Mouse (Mus musculus) CD8-positive naive resting alpha-beta T cell, adult 2 months (primary cell): Measurements from ENCODE around the gene 1700007K13Rik.

Source experiments
- DNase-seq, 2 experiments: peaks; one replicate each; pipeline ENCODE4 v3.0.0; 2022; ENCODE audit warnings: low read depth in 2 of 2, low spot score in 2 of 2

1700007K13Rik gene

DNA sequence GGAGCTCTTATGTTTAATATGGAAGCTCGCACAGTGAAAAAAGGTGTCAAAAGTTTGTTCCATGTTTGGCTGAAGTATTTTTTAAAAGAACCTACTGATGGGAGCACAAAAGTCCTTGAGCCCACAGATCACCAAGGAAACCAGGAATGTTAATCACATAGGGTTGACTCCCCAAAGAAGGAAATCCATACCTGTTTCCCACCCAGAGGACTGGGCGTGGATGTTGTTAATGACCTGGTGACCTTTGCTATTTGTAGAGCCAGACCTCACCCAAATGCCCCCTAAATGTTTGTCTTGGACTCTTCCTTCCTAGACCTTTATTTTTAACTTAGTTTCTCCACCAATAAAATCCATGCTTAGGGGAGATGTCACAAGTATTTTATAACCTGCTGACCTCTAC is 4.5 kb upstream of the 1700007K13Rik start:
- no peak for DNase-seq

- DNase-seq: no peak
Observed at GRCm38 (mm10) chr2:28469461-28469860, 3.3 kb upstream of the 1700007K13Rik start.

DNA sequence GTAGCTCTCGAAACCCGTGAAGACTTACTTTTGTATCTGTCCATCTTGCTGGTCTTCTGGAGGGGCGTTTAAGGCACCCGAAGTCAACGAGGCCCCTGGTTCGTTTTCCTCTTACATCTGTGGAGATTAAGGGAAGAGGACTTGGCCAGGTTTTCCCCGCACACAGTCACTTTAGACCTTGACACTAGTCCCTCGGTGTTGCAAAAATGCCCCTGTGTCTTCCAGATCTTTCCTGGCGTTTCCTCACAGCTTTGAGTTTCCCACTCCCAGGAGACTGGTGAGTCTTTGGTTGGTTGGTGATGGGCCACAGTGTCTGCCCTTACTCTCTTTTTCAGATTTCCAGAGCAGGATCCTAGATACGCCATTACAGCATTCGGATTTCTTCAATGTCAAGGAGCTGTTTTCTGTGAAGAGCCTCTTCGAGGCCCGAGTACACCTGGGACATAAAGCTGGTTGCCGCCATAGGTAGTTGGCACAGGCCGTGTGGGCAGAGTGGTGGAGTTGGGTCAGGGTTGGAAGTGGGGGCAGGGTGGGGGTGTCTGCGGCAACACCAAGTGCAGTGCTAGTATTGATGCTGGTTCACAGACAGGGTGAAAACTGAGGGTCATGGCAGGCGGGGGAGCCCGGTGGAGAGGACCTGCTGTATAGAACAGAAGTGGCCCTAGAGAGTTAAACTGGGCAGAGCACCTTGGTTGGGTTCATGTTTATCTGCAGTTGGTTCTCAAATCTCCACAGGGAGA is 2.5 kb upstream of the 1700007K13Rik start:
- no peak for DNase-seq

GRCm38 (mm10) chr2:28467860-28468485 is 1.8 kb upstream of the 1700007K13Rik start, which contains the start of gene Mrps2:
TSS of gene Mrps2 (plus strand) at chr2:28468066.
- peak; percentile 72 to 78 for DNase-seq

DNA sequence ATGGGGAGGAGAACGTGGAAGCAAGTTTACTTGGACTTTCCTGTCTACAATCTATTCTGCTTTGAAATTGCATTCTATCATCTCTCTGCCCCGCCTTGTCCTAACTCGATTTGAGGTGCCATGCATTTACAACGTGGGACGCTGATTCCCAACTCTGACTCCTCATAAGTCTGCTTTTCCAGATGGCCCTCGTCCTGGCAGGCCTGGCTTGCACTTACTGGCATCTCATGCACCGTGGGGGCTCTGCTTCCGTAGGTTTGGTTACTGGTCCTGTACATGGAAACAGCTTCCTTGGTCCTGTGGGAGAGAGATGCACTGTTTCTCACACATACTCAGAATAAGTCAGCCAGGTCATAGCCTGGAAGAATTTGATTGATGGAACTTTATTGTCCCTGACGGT is 1.2 kb downstream of the 1700007K13Rik start:
- DNase-seq: no peak

- peak; percentile 63 to 70 for DNase-seq
Observed at GRCm38 (mm10) chr2:28463919-28464318, 2.2 kb downstream of the 1700007K13Rik start.

GRCm38 (mm10) chr2:28456616-28457015 is 9.5 kb downstream of the 1700007K13Rik start:
- no peak for DNase-seq

GRCm38 (mm10) chr2:28453539-28453938 is 12.6 kb downstream of the 1700007K13Rik start:
- no peak for DNase-seq

GRCm38 (mm10) chr2:28451663-28452062 is 14.5 kb downstream of the 1700007K13Rik start:
- DNase-seq: no peak

DNA sequence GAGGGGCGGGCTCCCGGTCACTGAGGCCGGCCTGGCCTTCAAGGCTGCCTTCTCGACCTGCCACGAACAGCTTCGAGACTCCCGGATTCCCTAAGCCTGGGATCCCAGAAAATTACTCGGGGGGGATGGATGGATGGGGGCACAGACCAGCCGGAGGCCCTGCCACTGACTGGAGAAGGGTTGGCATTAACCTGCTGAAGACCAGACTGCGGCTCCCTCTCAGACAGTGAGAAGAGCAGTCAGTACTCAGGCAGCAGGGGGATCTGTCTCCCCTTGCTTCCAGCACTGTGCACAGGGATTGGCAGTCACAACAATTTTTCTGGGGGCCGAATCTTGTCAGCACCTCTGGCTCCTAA is 18.8 kb downstream of the 1700007K13Rik start:
- DNase-seq: no peak

DNA sequence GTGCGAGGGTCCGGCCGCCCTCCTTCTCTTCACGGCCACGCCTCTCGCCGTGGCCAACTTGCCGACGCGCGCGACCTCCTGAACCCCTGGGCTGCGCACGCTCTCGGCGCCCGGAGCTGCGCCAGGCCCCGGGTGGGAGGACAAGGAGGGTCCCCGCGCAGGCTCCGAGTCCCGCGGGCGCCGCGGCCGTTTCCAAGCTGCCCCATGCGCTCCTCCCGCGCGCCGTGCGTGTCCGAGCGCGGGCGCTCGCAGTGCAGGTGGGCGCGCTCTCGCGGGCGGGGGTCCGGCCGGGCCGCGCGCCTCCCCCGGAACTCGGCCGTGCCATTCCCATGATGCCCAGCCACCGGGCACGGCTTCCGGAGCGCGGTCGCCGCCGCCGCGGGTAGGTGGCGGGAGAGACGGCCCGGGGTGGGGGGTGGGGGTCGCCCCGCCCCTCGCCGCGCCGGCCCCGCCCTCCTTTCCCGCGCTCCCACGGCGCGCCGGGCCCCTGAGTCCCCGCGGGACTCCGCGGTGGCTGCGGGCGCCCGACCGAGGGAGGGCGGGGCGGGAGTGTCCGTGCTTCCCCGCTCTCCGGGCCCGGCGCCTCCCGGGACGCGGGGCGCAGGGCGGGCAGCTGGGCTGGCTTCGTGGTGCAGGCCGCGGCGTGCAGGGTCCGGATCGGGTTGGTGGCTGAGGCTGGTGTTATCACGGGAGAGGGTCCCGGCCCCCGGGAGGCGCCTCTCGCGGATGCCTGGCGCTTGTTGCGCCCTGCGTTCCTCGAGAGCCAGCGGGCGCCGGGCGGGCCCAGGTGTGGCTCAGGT is 19.4 kb downstream of the 1700007K13Rik start, which contains the start of gene Ppp1r26:
Gene Ppp1r26 (plus strand): TSS at position 286 of the 800 bp plus-strand sequence.
- DNase-seq: no peak

DNA sequence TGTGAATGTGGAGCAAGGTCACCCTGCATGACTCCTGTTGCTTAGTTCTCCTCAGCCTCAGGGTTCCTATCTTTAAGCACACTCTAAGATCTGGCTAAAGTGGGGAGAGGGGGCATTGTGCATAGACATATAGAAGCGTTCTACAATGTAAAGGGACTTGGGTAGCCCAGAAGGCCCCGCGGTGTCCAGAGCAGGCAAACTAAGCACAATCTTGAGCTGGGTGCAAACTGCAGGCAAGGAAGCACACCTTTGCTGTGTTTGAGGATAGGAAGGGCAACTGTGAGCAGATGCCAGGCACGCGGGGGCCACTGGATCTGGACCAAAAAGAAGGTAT is 20.0 kb downstream of the 1700007K13Rik start:
- no peak for DNase-seq

DNA sequence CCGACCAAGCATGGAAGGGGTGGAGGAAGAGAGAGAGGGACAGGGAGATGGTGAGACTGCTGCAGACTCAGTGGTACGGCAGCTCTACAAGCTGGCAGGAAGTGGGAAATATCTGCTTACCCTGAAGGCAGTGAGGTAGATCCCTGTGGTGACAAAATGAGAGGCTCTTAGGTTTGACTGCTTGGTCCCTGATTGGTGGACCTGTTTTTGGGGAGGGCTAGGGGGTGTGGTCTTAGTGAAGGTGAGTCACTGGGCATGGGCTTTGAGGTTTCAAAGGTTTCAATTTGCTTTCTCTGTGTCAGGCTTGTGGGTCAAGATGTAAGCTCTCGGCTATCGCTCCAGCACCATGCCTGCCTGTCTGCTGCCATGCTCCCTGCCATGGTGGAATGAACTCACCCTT is 21.1 kb downstream of the 1700007K13Rik start:
- no peak for DNase-seq

DNA sequence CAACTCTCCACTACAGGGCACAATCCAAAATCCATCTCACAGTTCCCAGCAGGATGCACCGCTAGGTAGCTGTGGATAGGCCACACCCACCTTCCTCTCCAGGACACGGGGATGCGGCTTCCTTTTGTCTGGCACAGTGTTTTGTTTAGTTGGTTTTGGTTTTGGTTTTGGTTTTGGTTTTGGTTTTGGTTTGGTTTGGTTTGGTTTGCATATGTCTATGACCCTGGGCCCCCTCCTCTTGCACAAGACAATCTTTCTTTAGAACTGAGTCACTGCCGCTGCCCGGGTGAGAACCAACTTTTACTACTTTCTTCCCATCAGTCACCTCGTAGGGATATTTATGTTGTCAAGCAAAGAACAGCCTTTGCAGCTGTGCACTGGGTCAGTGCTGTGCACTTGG is 25.3 kb downstream of the 1700007K13Rik start:
- no peak for DNase-seq

DNA sequence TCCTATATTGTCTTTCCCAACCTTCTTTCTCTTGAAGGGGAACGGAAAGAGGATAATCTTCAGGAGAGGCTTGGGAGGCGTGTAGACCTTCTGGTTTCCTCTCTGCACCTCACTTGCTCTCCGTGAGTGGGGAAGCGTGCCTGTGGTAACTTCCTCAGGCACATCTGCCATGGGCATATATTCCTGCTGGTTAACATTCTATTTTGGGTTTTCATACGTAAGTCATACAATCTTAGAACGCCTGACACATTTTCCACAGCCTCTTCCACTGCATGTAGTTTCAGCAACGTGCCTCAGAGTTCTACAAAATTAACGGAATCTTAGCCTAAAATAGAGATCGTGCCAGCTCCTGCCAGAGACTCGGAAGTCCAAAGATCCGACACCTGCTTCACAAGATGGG is 30.7 kb downstream of the 1700007K13Rik start:
- no peak for DNase-seq

DNA sequence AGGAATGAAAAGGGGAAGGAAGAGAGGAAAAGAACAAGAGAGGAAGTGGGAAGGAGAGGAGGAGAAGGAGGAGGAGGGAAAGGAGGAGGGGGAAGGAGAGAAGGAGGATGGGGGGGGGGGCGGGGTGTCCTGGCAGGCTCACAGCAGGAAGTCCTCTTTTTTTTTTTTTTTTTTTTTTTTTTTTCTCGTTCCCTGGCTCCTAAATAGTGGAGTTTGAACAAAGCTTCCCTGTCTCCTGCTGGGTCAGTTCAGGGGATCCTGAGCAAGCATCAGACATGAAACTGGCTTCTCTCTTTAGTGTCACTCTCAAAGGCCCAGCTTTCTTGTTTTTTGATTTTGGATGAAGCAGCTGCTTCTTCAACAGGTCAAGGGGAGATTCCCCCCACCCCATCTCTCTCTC is 32.6 kb downstream of the 1700007K13Rik start:
- DNase-seq: no peak

DNA sequence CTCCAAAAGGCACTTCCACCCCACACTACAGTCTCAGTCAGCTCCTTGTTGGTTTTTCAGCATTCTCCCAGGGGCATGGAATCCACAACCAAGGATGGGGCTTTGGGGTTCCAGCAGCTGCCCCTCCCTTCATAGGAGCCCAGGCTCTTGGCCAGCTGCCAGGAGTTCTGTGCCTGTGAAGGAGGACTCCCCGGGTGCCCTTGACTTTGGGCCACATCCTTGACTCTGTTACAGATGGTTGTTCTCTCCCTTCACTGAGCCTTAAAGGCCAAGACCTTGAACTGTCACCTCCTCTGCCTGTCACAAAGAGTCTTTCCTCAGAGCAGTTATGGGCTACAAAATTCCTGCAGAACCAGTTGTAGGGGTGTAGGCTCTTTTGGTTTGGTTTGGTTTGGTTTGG is 33.3 kb downstream of the 1700007K13Rik start:
- DNase-seq: no peak

GRCm38 (mm10) chr2:28430846-28431245 is 35.3 kb downstream of the 1700007K13Rik start:
- no peak for DNase-seq

GRCm38 (mm10) chr2:28427226-28427625 is 38.9 kb downstream of the 1700007K13Rik start:
- DNase-seq: no peak

- DNase-seq: peak in 1 of 2 experiments; percentile 35
Observed at GRCm38 (mm10) chr2:28423167-28423566, 43.0 kb downstream of the 1700007K13Rik start.

DNA sequence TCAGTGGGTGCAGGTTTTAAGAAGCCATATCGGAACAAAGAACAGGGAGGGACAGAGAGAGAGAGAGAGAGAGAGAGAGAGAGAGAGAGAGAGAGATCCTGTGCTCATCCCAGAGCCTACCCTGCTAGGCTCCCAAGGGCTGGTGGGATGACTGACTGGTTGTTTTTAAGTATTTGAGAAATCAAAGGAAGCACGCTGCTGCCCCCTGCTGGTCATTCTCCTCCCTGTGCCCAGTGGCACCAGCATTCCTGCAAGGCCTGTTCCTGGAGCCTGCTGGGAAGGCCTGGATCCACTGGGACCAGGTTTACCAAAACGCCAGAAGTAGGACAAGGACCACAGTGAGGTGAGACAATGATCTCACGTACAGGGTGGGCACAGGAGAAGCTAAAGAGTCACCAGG is 46.2 kb downstream of the 1700007K13Rik start:
- peak; percentile 19 to 34 for DNase-seq

- peak; percentile 56 to 69 for DNase-seq
Observed at GRCm38 (mm10) chr2:28418034-28418433, 48.1 kb downstream of the 1700007K13Rik start.
